Mouse (Mus musculus): Measurements from ENCODE around the gene H2-Q7.
"Not testable (repeated sequence)": the region's sequence is repeated elsewhere in the genome, so short reads cannot be mapped to it uniquely, and the experiment has no call there.

DNA sequence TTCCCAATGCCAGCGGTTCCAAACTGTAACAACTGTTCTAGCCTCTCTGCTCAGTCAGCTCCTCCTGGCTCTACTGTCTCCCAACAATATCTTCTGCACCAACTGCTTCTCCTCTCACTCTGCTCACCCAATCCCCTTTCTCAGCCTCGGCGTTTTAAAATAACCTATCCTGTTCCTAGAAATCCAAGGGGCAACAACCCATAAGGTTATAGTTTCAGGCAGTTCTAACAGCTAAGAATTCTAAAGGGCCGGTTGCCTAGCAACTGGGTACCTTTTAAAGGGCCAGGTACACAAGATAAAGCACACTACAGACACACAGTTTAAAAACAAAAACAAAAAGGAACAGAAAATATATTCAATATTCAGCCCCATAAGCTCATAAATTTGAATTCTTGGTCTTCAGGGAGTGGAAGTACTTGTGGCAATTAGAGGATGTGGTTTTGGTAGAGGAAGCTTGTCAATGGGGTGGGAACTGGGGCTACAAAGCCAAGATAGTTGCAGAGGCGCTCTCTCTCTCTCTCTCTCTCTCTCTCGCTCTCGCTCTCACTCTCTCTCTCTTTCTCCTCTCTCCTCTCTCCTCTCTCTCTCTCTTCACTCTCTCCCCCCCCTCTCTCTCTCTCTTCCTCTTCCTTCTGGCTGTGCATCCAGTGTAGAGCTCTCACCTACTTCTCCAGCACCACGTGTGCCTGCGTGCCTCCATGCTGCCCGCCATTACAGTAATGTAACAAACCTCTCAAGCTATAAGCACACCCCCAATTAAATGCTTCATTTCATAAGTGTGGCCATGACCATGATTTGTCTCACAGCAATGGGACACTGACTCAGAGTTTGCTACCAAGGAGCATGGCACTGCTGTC is 23.5 kb upstream of the H2-Q7 start:
- not testable (repeated sequence) for TF ChIP-seq POLR2A (IDR thresholded peaks at IDR 0.05; ENCODE audit: control insufficient read depth, extremely low read depth, insufficient read depth, low read length, poor library complexity); CTCF (IDR thresholded peaks at IDR 0.05; ENCODE audit: borderline replicate concordance, control insufficient read depth, extremely low read depth, insufficient read depth, low read length, poor library complexity)

Measured in thymus, adult 2 months (tissue).